Mouse (Mus musculus) embryonic facial prominence, embryonic 15.5 days (tissue): ENCODE results near the gene Gp1bb. TPM values are rescaled to one million over a fixed set of nuclear protein-coding genes. Genes with fewer than 3 reads are reported as not detected.

Experiments
- ATAC-seq: fragments of 200-750 bp; cut with Nextera tagmentation; 2 replicates; pipeline ENCODE4 v1.8.0; 2017; ENCODE audit warnings: low read depth, moderate TSS enrichment; ENCODE audit not compliant: insufficient number of reproducible peaks, low FRiP score, low TSS enrichment
- H3K27ac ChIP-seq: fragments of 300-500 bp; sonication (generic); replicated peaks from 2 replicates; pipeline ENCODE4 v1.5.1; 2015; ENCODE audit warnings: mild to moderate bottlenecking, inconsistent platforms
- H3K27me3 ChIP-seq: fragments of 300-500 bp; sonication (generic); 2 replicates; pipeline ENCODE4 v1.6.1; 2015; ENCODE audit warnings: inconsistent platforms
- H3K36me3 ChIP-seq: fragments of 300-500 bp; sonication (generic); 2 replicates; pipeline ENCODE4 v1.6.1; 2015; ENCODE audit warnings: mild to moderate bottlenecking, inconsistent platforms
- H3K4me1 ChIP-seq: fragments of 300-500 bp; sonication (generic); 2 replicates; pipeline ENCODE4 v1.6.1; 2015; ENCODE audit warnings: inconsistent platforms
- H3K4me2 ChIP-seq: fragments of 300-500 bp; sonication (generic); replicated peaks from 2 replicates; pipeline ENCODE4 v1.6.1; 2015; ENCODE audit warnings: mild to moderate bottlenecking, inconsistent platforms
- H3K4me3 ChIP-seq: fragments of 300-500 bp; sonication (generic); replicated peaks from 2 replicates; pipeline ENCODE4 v1.5.1; 2015; ENCODE audit warnings: mild to moderate bottlenecking, inconsistent platforms
- H3K9ac ChIP-seq: fragments of 300-500 bp; sonication (generic); 2 replicates; pipeline ENCODE4 v1.6.1; 2015; ENCODE audit warnings: inconsistent platforms
- H3K9me3 ChIP-seq: fragments of 300-500 bp; sonication (generic); replicated peaks from 2 replicates; pipeline ENCODE4 v1.6.1; 2016; ENCODE audit warnings: inconsistent platforms
- WGBS: fragments of 180-500 bp; shearing (Covaris S2); methylation state at CpG from one replicate; pipeline ENCODE4 v1.1.7; 2015; 5-methylcytosine and 5-hydroxymethylcytosine counted together
- polyA plus RNA-seq: library from polyadenylated mRNA; unstranded; fragments of >200 nt; fragmentation: Nextera tagmentation; extraction: Ambion mirVana; gene quantifications from 2 replicates; pipeline ENCODE4 v1.2.1, GENCODE M21; 2015

The Gp1bb gene
- polyA plus RNA-seq, 1 experiment from 2014 or later = 2.8 TPM

- Histone ChIP-seq H3K4me3 (no peak overlapping the region), H3K36me3 (no peaks in the 10 kb centered on the region), H3K9ac (no peak overlapping the region), H3K27ac (no peak overlapping the region), H3K4me2 (no peak overlapping the region), H3K9me3 (no peaks in the 10 kb centered on the region), H3K27me3 (no peaks in the 10 kb centered on the region), H3K4me1 (0 out of 2 replicates have a peak, but pooled peaks cover 5% of the 10 kb centered on the region)
- 86% methylated on average over 1 of the region's 1 CpGs for WGBS
- no peak for ATAC-seq
Measured at GRCm38 (mm10) chr16:18639382-18639929, 17.3 kb upstream of the Gp1bb start.

GRCm38 (mm10) chr16:18638396-18638795 is 16.2 kb upstream of the Gp1bb start:
- H3K4me2 ChIP-seq = no peak overlapping the region
- H3K36me3 ChIP-seq = no peaks in the 10 kb centered on the region
- H3K27me3 ChIP-seq = no peaks in the 10 kb centered on the region
- H3K4me3 ChIP-seq = no peak overlapping the region
- no peak for ATAC-seq
- H3K27ac ChIP-seq = no peak overlapping the region
- 0 out of 2 replicates have a peak, but pooled peaks cover 6% of the 10 kb centered on the region for H3K4me1 ChIP-seq
- 50% methylated on average over 2 of the region's 2 CpGs for WGBS
- no peak overlapping the region for H3K9ac ChIP-seq
- H3K9me3 ChIP-seq = no peaks in the 10 kb centered on the region

GRCm38 (mm10) chr16:18636804-18637203 is 14.6 kb upstream of the Gp1bb start:
- no peak overlapping the region for H3K4me3 ChIP-seq
- no peak for ATAC-seq
- no peak overlapping the region for H3K9ac ChIP-seq
- no peaks in the 10 kb centered on the region for H3K27me3 ChIP-seq
- no peak overlapping the region for H3K27ac ChIP-seq
- no peaks in the 10 kb centered on the region for H3K36me3 ChIP-seq
- WGBS = 32% methylated on average over 3 of the region's 3 CpGs
- no peak overlapping the region for H3K4me2 ChIP-seq
- 0 out of 2 replicates have a peak, but pooled peaks cover 3% of the 10 kb centered on the region for H3K4me1 ChIP-seq
- H3K9me3 ChIP-seq = no peaks in the 10 kb centered on the region

- Histone ChIP-seq H3K9me3 (no peaks in the 10 kb centered on the region), H3K27ac (no peak overlapping the region), H3K36me3 (no peaks in the 10 kb centered on the region), H3K4me1 (0 out of 2 replicates have a peak, but pooled peaks cover 3% of the 10 kb centered on the region), H3K9ac (no peak overlapping the region), H3K4me2 (no peak overlapping the region), H3K27me3 (no peaks in the 10 kb centered on the region), H3K4me3 (no peak overlapping the region)
- ATAC-seq = no peak
- WGBS = 70% methylated on average over 5 of the region's 5 CpGs
Measured at GRCm38 (mm10) chr16:18636401-18636800, 14.2 kb upstream of the Gp1bb start.

- no peak; the same call in 1 of the 2 replicates for ATAC-seq
- Histone ChIP-seq H3K4me3 (no peak overlapping the region), H3K27me3 (no peaks in the 10 kb centered on the region), H3K4me1 (peaks cover 20% of the 10 kb centered on the region), H3K4me2 (no peak overlapping the region), H3K36me3 (no peaks in the 10 kb centered on the region), H3K9me3 (no peaks in the 10 kb centered on the region), H3K9ac (no peak overlapping the region), H3K27ac (peak overlapping the region; percentile 60)
- 4% methylated on average over 1 of the region's 1 CpGs for WGBS
Measured at GRCm38 (mm10) chr16:18633333-18633732, 11.1 kb upstream of the Gp1bb start.

- Histone ChIP-seq H3K9me3 (no peaks in the 10 kb centered on the region), H3K4me3 (no peak overlapping the region), H3K36me3 (no peaks in the 10 kb centered on the region), H3K4me2 (no peak overlapping the region), H3K27me3 (no peaks in the 10 kb centered on the region), H3K9ac (no peak overlapping the region), H3K27ac (peak overlapping the region; percentile 60), H3K4me1 (peaks cover 25% of the 10 kb centered on the region)
- no peak for ATAC-seq
- 45% methylated on average over 2 of the region's 2 CpGs for WGBS
Measured at GRCm38 (mm10) chr16:18632816-18633215, 10.6 kb upstream of the Gp1bb start.

- H3K9ac ChIP-seq = no peak overlapping the region
- no peaks in the 10 kb centered on the region for H3K27me3 ChIP-seq
- 52% methylated on average over 3 of the region's 3 CpGs for WGBS
- no peaks in the 10 kb centered on the region for H3K9me3 ChIP-seq
- H3K36me3 ChIP-seq = no peaks in the 10 kb centered on the region
- no peak overlapping the region for H3K4me2 ChIP-seq
- peaks cover 32% of the 10 kb centered on the region for H3K4me1 ChIP-seq
- no peak for ATAC-seq
- no peak overlapping the region for H3K27ac ChIP-seq
- H3K4me3 ChIP-seq = no peak overlapping the region
Measured at GRCm38 (mm10) chr16:18632059-18632458, 9.9 kb upstream of the Gp1bb start.

GRCm38 (mm10) chr16:18631141-18631540 is 8.9 kb upstream of the Gp1bb start:
- no peak for ATAC-seq
- Histone ChIP-seq H3K27me3 (no peaks in the 10 kb centered on the region), H3K36me3 (no peaks in the 10 kb centered on the region), H3K9ac (no peak overlapping the region), H3K9me3 (no peaks in the 10 kb centered on the region), H3K4me2 (no peak overlapping the region), H3K4me1 (peaks cover 41% of the 10 kb centered on the region), H3K4me3 (no peak overlapping the region), H3K27ac (no peak overlapping the region)
- 44% methylated on average over 7 of the region's 7 CpGs for WGBS

- 51% methylated on average over 5 of the region's 5 CpGs for WGBS
- peaks cover 8% of the 10 kb centered on the region for H3K27me3 ChIP-seq
- H3K9ac ChIP-seq = peak overlapping the region; percentile 83; the same call in 1 of the 2 replicates
- no peaks in the 10 kb centered on the region for H3K9me3 ChIP-seq
- peaks cover 49% of the 10 kb centered on the region for H3K4me1 ChIP-seq
- ATAC-seq = no peak
- H3K27ac ChIP-seq = peak overlapping the region; percentile 39; the same call in 1 of the 2 replicates
- peaks cover under 1% of the 10 kb centered on the region; the same call in 1 of the 2 replicates for H3K36me3 ChIP-seq
- peak overlapping the region; percentile 74 for H3K4me3 ChIP-seq
- peak overlapping the region; percentile 90 for H3K4me2 ChIP-seq
Measured at GRCm38 (mm10) chr16:18630291-18630690, 8.1 kb upstream of the Gp1bb start.

GRCm38 (mm10) chr16:18629390-18630231 is 7.4 kb upstream of the Gp1bb start, which contains the start of gene Sept5:
Gene Sept5, minus strand, starts transcription at chr16:18629954.
- Histone ChIP-seq H3K4me2 (peak within 1 kb of the TSS; percentile 90), H3K27me3 (peaks cover 15% of the 10 kb centered on the region), H3K4me1 (peaks cover 49% of the 10 kb centered on the region), H3K9me3 (no peaks in the 10 kb centered on the region), H3K36me3 (peaks cover 6% of the 10 kb centered on the region; the same call in 1 of the 2 replicates), H3K9ac (peak within 1 kb of the TSS; percentile 83), H3K27ac (peak within 1 kb of the TSS; percentile 77), H3K4me3 (peak within 1 kb of the TSS; percentile 74)
- WGBS = 1% methylated on average over 69 of the region's 93 CpGs
- ATAC-seq = peak; percentile 57

GRCm38 (mm10) chr16:18628948-18629340 is 6.7 kb upstream of the Gp1bb start:
- H3K36me3 ChIP-seq = peaks cover 13% of the 10 kb centered on the region; the same call in 1 of the 2 replicates
- peak overlapping the region; percentile 74 for H3K4me3 ChIP-seq
- peaks cover 21% of the 10 kb centered on the region for H3K27me3 ChIP-seq
- H3K4me1 ChIP-seq = peaks cover 49% of the 10 kb centered on the region
- H3K27ac ChIP-seq = peak overlapping the region; percentile 77
- ATAC-seq = no peak
- H3K4me2 ChIP-seq = peak overlapping the region; percentile 90
- WGBS = 28% methylated on average over 2 of the region's 2 CpGs
- H3K9me3 ChIP-seq = no peaks in the 10 kb centered on the region
- peak overlapping the region; percentile 83 for H3K9ac ChIP-seq
